ENCODE assay signal across 8 mouse cellular contexts in genomic region chr4:98254856-98255853, GRCm38 (mm10).
DNase-seq lines count a peak whose midpoint lies in the region.

No protein-coding gene starts in this region.

- peak; percentile 26 for DNase-seq in gastrocnemius, postnatal 10 days
- DNase-seq in gastrocnemius, postnatal 25 days, result no peak
- DNase-seq in A20 (ENCODE audit: low read depth, low spot score), result peak; percentile 54
- DNase-seq in adrenal gland, adult 18-20 months (ENCODE audit: low spot score in 2 of 2), result peak; percentile 41 to 42
- DNase-seq in embryo, embryonic 11 days, result peak; percentile 76
- peak; percentile 12 for DNase-seq in kidney, postnatal 14 days
- peak; percentile 53 for DNase-seq in natural killer cell, adult 2 months (ENCODE audit: low spot score in 2 of 2)
- no peak for DNase-seq in c-Kit-positive CD71-positive TER-119-positive erythroid progenitor cells, embryonic 14.5 days (ENCODE audit: low spot score)

Comparison
In these comparisons a context has a peak if more than half of its experiments do, and no peak if none do; other contexts are left out.
1. DNase-seq: peak in gastrocnemius, postnatal 10 days (single experiment), A20 (single experiment), adrenal gland, adult 18-20 months (2 of 2), embryo, embryonic 11 days (single experiment), kidney, postnatal 14 days (single experiment) and natural killer cell, adult 2 months (2 of 2); none in gastrocnemius, postnatal 25 days (single experiment) and c-Kit-positive CD71-positive TER-119-positive erythroid progenitor cells, embryonic 14.5 days (single experiment).